Mouse (Mus musculus): Measurements from ENCODE around the gene Glp2r. TPM values are rescaled to one million over a fixed set of nuclear protein-coding genes. Genes with fewer than 3 reads are reported as not detected.

Glp2r gene
- polyA plus RNA-seq, 1 experiment from 2014 or later = not detected

GRCm38 (mm10) chr11:67612158-67612839, 158.7 kb downstream of the Glp2r start:
- no peak overlapping the region for H3K27ac ChIP-seq (replicated peaks)
- H3K4me1 ChIP-seq = no peaks in the 10 kb centered on the region
- H3K4me3 ChIP-seq = no peak overlapping the region
- no peak overlapping the region for H3K9ac ChIP-seq (replicated peaks)
- no peaks in the 10 kb centered on the region for H3K27me3 ChIP-seq
- 82% methylated on average over 9 of the region's 9 CpGs for WGBS
- H3K9me3 ChIP-seq = no peaks in the 10 kb centered on the region
- ATAC-seq (ENCODE audit: low FRiP score, low read depth) = no peak
- H3K36me3 ChIP-seq = no peaks in the 10 kb centered on the region
- H3K4me2 ChIP-seq (replicated peaks) = no peak overlapping the region

Other genes with a start within 250 kb of the Glp2r start
- gene Rcvrn, start 75.8 kb downstream of the Glp2r start, polyA plus RNA-seq (2016; fragmentation: Nextera tagmentation; extraction: Ambion mirVana) = not detected in 2 replicates
- gene Gsg1l2, start 3.5 kb upstream of the Glp2r start, polyA plus RNA-seq (2016; fragmentation: Nextera tagmentation; extraction: Ambion mirVana) = not detected in 2 replicates
- gene Dhrs7c, start 27.0 kb upstream of the Glp2r start, polyA plus RNA-seq (2016; fragmentation: Nextera tagmentation; extraction: Ambion mirVana) = not detected in 2 replicates
- gene Usp43, start 151.0 kb upstream of the Glp2r start, polyA plus RNA-seq (2016; fragmentation: Nextera tagmentation; extraction: Ambion mirVana) = 0.63 and 0.71 TPM in 2 replicates
- 0.57 and 1.2 TPM in 2 replicates for gene Cfap52, start 194.5 kb upstream of the Glp2r start, polyA plus RNA-seq (2016; fragmentation: Nextera tagmentation; extraction: Ambion mirVana)
- 61.0 and 68.3 TPM in 2 replicates for gene Stx8, start 195.0 kb upstream of the Glp2r start, polyA plus RNA-seq (2016; fragmentation: Nextera tagmentation; extraction: Ambion mirVana)